Mouse (Mus musculus): ENCODE measurements around the gene Cybrd1.

DNA sequence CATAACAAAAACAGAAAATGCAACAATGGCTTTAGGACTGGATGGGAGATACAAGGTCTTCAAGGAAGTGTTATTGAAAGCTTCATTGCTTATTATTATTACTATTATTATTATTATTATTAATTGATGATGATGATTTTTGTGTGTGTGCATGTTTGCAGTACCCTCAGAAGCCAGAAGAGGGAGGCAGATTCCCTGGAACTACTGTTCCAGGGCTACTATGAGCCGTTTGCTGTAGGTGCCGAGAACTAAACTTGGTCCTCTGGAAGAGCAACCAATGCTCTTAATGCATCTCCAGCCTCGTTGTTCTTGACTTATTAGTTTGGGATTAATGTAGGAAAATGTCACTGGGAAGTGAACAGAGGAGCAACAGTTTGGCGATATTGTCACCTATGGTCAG is 34.4 kb downstream of the Cybrd1 start:
- TF ChIP-seq CTCF (IDR thresholded peaks at IDR 0.05; ENCODE audit: borderline replicate concordance, control insufficient read depth, extremely low read depth, insufficient read depth, low read length, poor library complexity) (no peak), POLR2A (IDR thresholded peaks at IDR 0.05; ENCODE audit: control insufficient read depth, extremely low read depth, insufficient read depth, low read length, poor library complexity) (no peak)
